Mouse (Mus musculus) kidney, postnatal 4 days (tissue): Measurements from ENCODE around the gene Gng3.
"Not testable (repeated sequence)": the region's sequence is repeated elsewhere in the genome, so short reads cannot be mapped to it uniquely, and the experiment has no call there.

ENCODE experiments used
- DNase-seq, 2 experiments: peaks; one replicate each; pipeline ENCODE4 v3.0.0; 2021; ENCODE audit warnings: mixed read lengths in 2 of 2

The Gng3 gene

GRCm38 (mm10) chr19:8844371-8845129, 5.6 kb upstream of the Gng3 start:
- DNase-seq, result peak; percentile 89 to 90

- no peak for DNase-seq
Measured at GRCm38 (mm10) chr19:8842961-8843360, 4.0 kb upstream of the Gng3 start.

- DNase-seq, result no peak
Measured at GRCm38 (mm10) chr19:8841012-8841411, 2.0 kb upstream of the Gng3 start.

- peak; percentile 84 to 90 for DNase-seq
Measured at GRCm38 (mm10) chr19:8839908-8840791, 1.2 kb upstream of the Gng3 start.

GRCm38 (mm10) chr19:8838041-8838730, 808 bp downstream of the Gng3 start:
- DNase-seq, result peak; percentile 60 to 72

GRCm38 (mm10) chr19:8837251-8837791, 1.7 kb downstream of the Gng3 start, which contains the start of gene Bscl2:
Bscl2 (plus strand) TSS chr19:8837467.
- peak; percentile 90 to 93 for DNase-seq

- DNase-seq, result not testable (repeated sequence)
Measured at GRCm38 (mm10) chr19:8836327-8836726, 2.7 kb downstream of the Gng3 start.

GRCm38 (mm10) chr19:8832971-8833370, 6.0 kb downstream of the Gng3 start:
- no peak for DNase-seq

GRCm38 (mm10) chr19:8831262-8831661, 7.7 kb downstream of the Gng3 start:
- no peak for DNase-seq

- DNase-seq, result no peak
Measured at GRCm38 (mm10) chr19:8830664-8831063, 8.3 kb downstream of the Gng3 start.

GRCm38 (mm10) chr19:8829660-8830059, 9.3 kb downstream of the Gng3 start, which contains the start of gene AC129217.1:
AC129217.1 (plus strand) TSS chr19:8829773.
- DNase-seq, result no peak

GRCm38 (mm10) chr19:8822696-8823095, 16.3 kb downstream of the Gng3 start:
- DNase-seq, result no peak

- peak in 1 of 2 experiments; percentile 33 for DNase-seq
Measured at GRCm38 (mm10) chr19:8821146-8821545, 17.8 kb downstream of the Gng3 start.

GRCm38 (mm10) chr19:8820424-8820956, 18.5 kb downstream of the Gng3 start:
- DNase-seq, result no peak

GRCm38 (mm10) chr19:8819596-8820423, 19.2 kb downstream of the Gng3 start, which contains the start of gene Hnrnpul2:
Hnrnpul2 (plus strand) TSS chr19:8820010.
- peak; percentile 98 to 99 for DNase-seq

GRCm38 (mm10) chr19:8818801-8819595, 20.0 kb downstream of the Gng3 start, which contains the start of gene Ttc9c:
Ttc9c (minus strand) TSS chr19:8819333.
- peak; percentile 96 to 98 for DNase-seq

- DNase-seq, result peak in 1 of 2 experiments; percentile 20
Measured at GRCm38 (mm10) chr19:8818301-8818798, 20.6 kb downstream of the Gng3 start.

GRCm38 (mm10) chr19:8817001-8817400, 22.0 kb downstream of the Gng3 start:
- no peak for DNase-seq

- peak; percentile 27 to 52 for DNase-seq
Measured at GRCm38 (mm10) chr19:8815812-8816211, 23.2 kb downstream of the Gng3 start.

- no peak for DNase-seq
Measured at GRCm38 (mm10) chr19:8806810-8807209, 32.2 kb downstream of the Gng3 start.
